In the genomic region with DNA sequence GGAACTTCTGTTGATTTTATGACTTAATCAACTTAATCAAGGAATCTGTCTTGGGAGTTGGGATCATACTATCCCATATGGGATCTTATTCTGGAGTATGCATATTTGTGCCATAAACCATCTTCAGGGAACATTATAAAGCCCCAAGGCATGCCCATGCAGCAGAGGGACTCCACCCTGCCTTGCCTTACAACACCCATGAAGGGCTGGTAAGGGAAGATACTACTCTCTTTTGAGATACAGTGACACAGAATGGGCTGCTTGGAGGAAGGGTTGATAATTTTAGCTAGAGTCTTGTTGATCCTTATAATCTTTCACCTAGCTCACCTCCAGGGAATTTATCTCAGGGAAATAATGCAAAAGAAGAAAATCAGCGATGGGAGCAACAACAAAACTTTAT, we compare ENCODE assay signal across 13 mouse cellular contexts.
"Had no signal": no experiment of that assay in that cellular context is flagged by ENCODE, and none has a peak within 500 bp of the region (broad histone marks: within the 10 kb centered on the region; RNA-seq: fewer than 3 reads in every experiment).

No protein-coding gene starts in this region.

- ATAC-seq: inflammation-experienced regulatory T-cells, adult 6 months; intestine, postnatal 0 days; midbrain, embryonic 13.5 days had no signal

- H3K36me3 ChIP-seq: limb, embryonic 12.5 days; lung, embryonic 15.5 days; midbrain, embryonic 13.5 days had no signal

- DNase-seq: kidney, adult 9 months; kidney, postnatal 10 days; kidney, postnatal 4 days; lung, postnatal 14 days; thymus, adult 2 months; thymus, postnatal 25 days had no signal

- H3K27ac ChIP-seq: layer of hippocampus, adult 2 months; limb, embryonic 12.5 days; lung, embryonic 15.5 days; macrophage; midbrain, embryonic 13.5 days had no signal

- H3K9ac ChIP-seq: limb, embryonic 12.5 days; lung, embryonic 15.5 days; midbrain, embryonic 13.5 days had no signal

- H3K4me1 ChIP-seq: limb, embryonic 12.5 days; lung, embryonic 15.5 days; midbrain, embryonic 13.5 days had no signal

- H3K9me3 ChIP-seq: lung, embryonic 15.5 days; midbrain, embryonic 13.5 days had no signal

- H3K27me3 ChIP-seq: limb, embryonic 12.5 days; lung, embryonic 15.5 days; midbrain, embryonic 13.5 days had no signal

- H3K4me2 ChIP-seq: limb, embryonic 12.5 days; lung, embryonic 15.5 days; midbrain, embryonic 13.5 days had no signal

- H3K4me3 ChIP-seq: layer of hippocampus, adult 2 months; limb, embryonic 12.5 days; lung, embryonic 15.5 days; midbrain, embryonic 13.5 days had no signal
